Mouse (Mus musculus) heart, postnatal 0 days (tissue): ENCODE data around the gene Foxj3.

Experiments used
- CTCF ChIP-seq: IDR thresholded peaks from 2 replicates; pipeline ENCODE4 v1.5.1; 2016; ENCODE audit warnings: antibody characterized with exemption, control low read depth, low read depth
- EP300 ChIP-seq: IDR thresholded peaks from 2 replicates; pipeline ENCODE4 v1.6.1; 2016; ENCODE audit warnings: antibody characterized with exemption, low read depth

- TF ChIP-seq CTCF (peak; percentile 89), EP300 (no peak)
Observed at GRCm38 (mm10) chr4:119631115-119631919, 94.5 kb downstream of the Foxj3 start.
